Mouse (Mus musculus): ENCODE measurements at regions not wholly inside any gene's neighbourhood (a gene's known extent, or its start where the extent isn't known, plus 50 kb on each side); places are given as distances from the start of the nearest gene placed in this dataset.

GRCm38 (mm10) chr16:90615791-90616190 is 111.4 kb downstream of the Mis18a start:
- no peak for DNase-seq (ENCODE audit: low read depth, low spot score)

- no peak for DNase-seq (ENCODE audit: low read depth, low spot score)
These were observed 113.1 kb downstream of the Mis18a start for GRCm38 (mm10) chr16:90614137-90614536.

- DNase-seq (ENCODE audit: low read depth, low spot score), result no peak
These were observed 117.0 kb downstream of the Mis18a start for GRCm38 (mm10) chr16:90610097-90610808.

GRCm38 (mm10) chr16:90599329-90599870 is 127.8 kb downstream of the Mis18a start:
- no peak for DNase-seq (ENCODE audit: low read depth, low spot score)

- no peak for DNase-seq (ENCODE audit: low read depth, low spot score)
These were observed 128.5 kb downstream of the Mis18a start for GRCm38 (mm10) chr16:90598727-90599126.

- no peak for DNase-seq (ENCODE audit: low read depth, low spot score)
These were observed 134.3 kb downstream of the Mis18a start for GRCm38 (mm10) chr16:90592721-90593481.

- DNase-seq (ENCODE audit: low read depth, low spot score), result no peak
These were observed 142.0 kb downstream of the Mis18a start for GRCm38 (mm10) chr16:90585171-90585570.

- no peak for DNase-seq (ENCODE audit: low read depth, low spot score)
These were observed 146.8 kb downstream of the Mis18a start for GRCm38 (mm10) chr16:90580411-90580810.

GRCm38 (mm10) chr16:90571107-90571506 is 156.1 kb downstream of the Mis18a start:
- no peak for DNase-seq (ENCODE audit: low read depth, low spot score)

- DNase-seq (ENCODE audit: low read depth, low spot score), result no peak
These were observed 157.4 kb downstream of the Mis18a start for GRCm38 (mm10) chr16:90569826-90570225.

GRCm38 (mm10) chr16:90565182-90565581 is 162.0 kb downstream of the Mis18a start:
- DNase-seq (ENCODE audit: low read depth, low spot score), result no peak

- no peak for DNase-seq (ENCODE audit: low read depth, low spot score)
These were observed 167.3 kb downstream of the Hunk start for GRCm38 (mm10) chr16:90553120-90553519.

- no peak for DNase-seq (ENCODE audit: low read depth, low spot score)
These were observed 165.2 kb downstream of the Hunk start for GRCm38 (mm10) chr16:90551041-90551440.

- DNase-seq (ENCODE audit: low read depth, low spot score), result no peak
These were observed 164.4 kb downstream of the Hunk start for GRCm38 (mm10) chr16:90550058-90550795.

Data from embryo, embryonic 11.5 days (tissue).